In genomic region chr10:89290698-89291097, GRCm38 (mm10) we compare ENCODE assay signal across 22 mouse cellular contexts. TPM values are rescaled to one million over a fixed set of nuclear protein-coding genes. Genes with fewer than 3 reads are reported as not detected.
DNase-seq lines count a peak whose midpoint lies in the region; ATAC-seq and TF ChIP-seq lines count a peak whose summit lies in the region.
"Had no signal": no experiment of that assay in that cellular context is flagged by ENCODE, and none has a peak within 500 bp of the region (broad histone marks: within the 10 kb centered on the region; RNA-seq: fewer than 3 reads in every experiment).

No protein-coding gene starts in this region.

- no peak for ATAC-seq in forebrain, embryonic 14.5 days
- no peak for ATAC-seq in intestine, postnatal 0 days
- ATAC-seq in intestine, embryonic 15.5 days = no peak
- peak; percentile 84; the same call in 1 of the 2 replicates for ATAC-seq in midbrain, embryonic 16.5 days
- ATAC-seq in midbrain, embryonic 13.5 days = no peak
- ATAC-seq in neural tube, embryonic 15.5 days (ENCODE audit: low FRiP score) = peak; percentile 76
- ATAC-seq: CD4-positive, CD25-positive, alpha-beta regulatory T cell, adult 4 months; forebrain, embryonic 13.5 days had no signal

- H3K9me3 ChIP-seq in forebrain, embryonic 14.5 days (replicated peaks; ENCODE audit: control insufficient read depth, low read length) = no peaks in the 10 kb centered on the region
- H3K9me3 ChIP-seq in forebrain, embryonic 10.5 days = no peaks in the 10 kb centered on the region
- no peaks in the 10 kb centered on the region for H3K9me3 ChIP-seq in intestine, postnatal 0 days (ENCODE audit: control insufficient read depth)
- H3K9me3 ChIP-seq in intestine, embryonic 15.5 days = no peaks in the 10 kb centered on the region
- H3K9me3 ChIP-seq in midbrain, embryonic 16.5 days (replicated peaks; ENCODE audit: control insufficient read depth, low read length, poor library complexity, severe bottlenecking) = no peaks in the 10 kb centered on the region
- H3K9me3 ChIP-seq in midbrain, embryonic 13.5 days = no peaks in the 10 kb centered on the region
- no peaks in the 10 kb centered on the region for H3K9me3 ChIP-seq in neural tube, embryonic 15.5 days (replicated peaks)
- H3K9me3 ChIP-seq: forebrain, embryonic 13.5 days; G1E; limb, embryonic 13.5 days; liver, embryonic 13.5 days; stomach, embryonic 15.5 days had no signal

- TF ChIP-seq CTCF in intestine, postnatal 0 days (IDR thresholded peaks at IDR 0.05; ENCODE audit: low read depth) = peak; percentile 33; the same call in 1 of the 2 replicates

- peak; percentile 4 for DNase-seq in forebrain, embryonic 14.5 days (ENCODE audit: low spot score)
- DNase-seq in forebrain, embryonic 10.5 days (ENCODE audit: extremely low spot score, low spot score) = no peak
- DNase-seq in spleen, adult 18-20 months = no peak
- DNase-seq: adrenal gland, postnatal 25 days; cerebellum, adult 2 months; heart, postnatal 36 days; kidney, adult 2 months; kidney, postnatal 25 days; layer of hippocampus, adult 9-11 months; liver, embryonic 13.5 days; lung, embryonic 14.5 days; lung, postnatal 36 days had no signal

- 69% methylated on average over 6 of the region's 6 CpGs for WGBS in forebrain, embryonic 14.5 days
- 75% methylated on average over 6 of the region's 6 CpGs for WGBS in forebrain, embryonic 10.5 days
- 58% methylated on average over 6 of the region's 6 CpGs for WGBS in intestine, postnatal 0 days
- WGBS in intestine, embryonic 15.5 days = 65% methylated on average over 6 of the region's 6 CpGs
- 68% methylated on average over 6 of the region's 6 CpGs for WGBS in midbrain, embryonic 16.5 days
- WGBS in midbrain, embryonic 13.5 days = 75% methylated on average over 6 of the region's 6 CpGs
- 69% methylated on average over 6 of the region's 6 CpGs for WGBS in neural tube, embryonic 15.5 days

- H3K36me3 ChIP-seq in forebrain, embryonic 14.5 days (ENCODE audit: control insufficient read depth, insufficient read depth, low read length) = no peaks in the 10 kb centered on the region
- H3K36me3 ChIP-seq in forebrain, embryonic 10.5 days (replicated peaks) = no peaks in the 10 kb centered on the region
- H3K36me3 ChIP-seq in intestine, postnatal 0 days (ENCODE audit: control insufficient read depth, insufficient read depth) = no peaks in the 10 kb centered on the region
- H3K36me3 ChIP-seq in intestine, embryonic 15.5 days = no peaks in the 10 kb centered on the region
- H3K36me3 ChIP-seq in midbrain, embryonic 16.5 days (ENCODE audit: control insufficient read depth, insufficient read depth, low read length) = no peaks in the 10 kb centered on the region
- no peaks in the 10 kb centered on the region for H3K36me3 ChIP-seq in midbrain, embryonic 13.5 days
- H3K36me3 ChIP-seq in neural tube, embryonic 15.5 days = no peaks in the 10 kb centered on the region
- H3K36me3 ChIP-seq: G1E; limb, embryonic 13.5 days; liver, embryonic 13.5 days; stomach, embryonic 15.5 days had no signal

- H3K27ac ChIP-seq in forebrain, embryonic 14.5 days (ENCODE audit: low read depth, low read length) = no peak overlapping the region
- H3K27ac ChIP-seq in forebrain, embryonic 10.5 days = no peak overlapping the region
- no peak overlapping the region for H3K27ac ChIP-seq in intestine, postnatal 0 days (ENCODE audit: low read depth, low read length)
- no peak overlapping the region for H3K27ac ChIP-seq in intestine, embryonic 15.5 days
- H3K27ac ChIP-seq in midbrain, embryonic 16.5 days (ENCODE audit: low read length) = no peak overlapping the region
- no peak overlapping the region for H3K27ac ChIP-seq in midbrain, embryonic 13.5 days
- H3K27ac ChIP-seq in neural tube, embryonic 15.5 days (replicated peaks) = no peak overlapping the region
- H3K27ac ChIP-seq: forebrain, embryonic 13.5 days; limb, embryonic 13.5 days; liver, embryonic 13.5 days; stomach, embryonic 15.5 days had no signal

- no peak overlapping the region for H3K4me2 ChIP-seq in forebrain, embryonic 14.5 days (ENCODE audit: low read length)
- H3K4me2 ChIP-seq in intestine, postnatal 0 days (replicated peaks; ENCODE audit: low read depth) = no peak overlapping the region
- no peak overlapping the region for H3K4me2 ChIP-seq in intestine, embryonic 15.5 days (replicated peaks)
- no peak overlapping the region for H3K4me2 ChIP-seq in midbrain, embryonic 16.5 days (ENCODE audit: low read length)
- H3K4me2 ChIP-seq in midbrain, embryonic 13.5 days (replicated peaks) = no peak overlapping the region
- H3K4me2 ChIP-seq in neural tube, embryonic 15.5 days = no peak overlapping the region
- H3K4me2 ChIP-seq: forebrain, embryonic 13.5 days; limb, embryonic 13.5 days; liver, embryonic 13.5 days; lung, embryonic 14.5 days; stomach, embryonic 15.5 days had no signal

- no peaks in the 10 kb centered on the region for H3K4me1 ChIP-seq in forebrain, embryonic 14.5 days (ENCODE audit: control insufficient read depth, insufficient read depth, low read length)
- no peaks in the 10 kb centered on the region for H3K4me1 ChIP-seq in forebrain, embryonic 10.5 days
- H3K4me1 ChIP-seq in intestine, postnatal 0 days (replicated peaks; ENCODE audit: control insufficient read depth, insufficient read depth, low read length) = no peaks in the 10 kb centered on the region
- H3K4me1 ChIP-seq in intestine, embryonic 15.5 days (replicated peaks) = no peaks in the 10 kb centered on the region
- no peaks in the 10 kb centered on the region for H3K4me1 ChIP-seq in midbrain, embryonic 16.5 days (ENCODE audit: control insufficient read depth, insufficient read depth, low read length)
- H3K4me1 ChIP-seq in midbrain, embryonic 13.5 days (replicated peaks) = no peaks in the 10 kb centered on the region
- no peaks in the 10 kb centered on the region for H3K4me1 ChIP-seq in neural tube, embryonic 15.5 days
- H3K4me1 ChIP-seq: forebrain, embryonic 13.5 days; limb, embryonic 13.5 days; liver, embryonic 13.5 days; stomach, embryonic 15.5 days had no signal

- H3K4me3 ChIP-seq in forebrain, embryonic 14.5 days (ENCODE audit: low read depth, low read length) = no peak overlapping the region
- H3K4me3 ChIP-seq in forebrain, embryonic 10.5 days = no peak overlapping the region
- no peak overlapping the region for H3K4me3 ChIP-seq in intestine, postnatal 0 days (ENCODE audit: low read depth, low read length)
- no peak overlapping the region for H3K4me3 ChIP-seq in intestine, embryonic 15.5 days (replicated peaks)
- H3K4me3 ChIP-seq in midbrain, embryonic 16.5 days (ENCODE audit: low read depth, low read length) = no peak overlapping the region
- H3K4me3 ChIP-seq in midbrain, embryonic 13.5 days (replicated peaks) = no peak overlapping the region
- no peak overlapping the region for H3K4me3 ChIP-seq in neural tube, embryonic 15.5 days (replicated peaks)
- H3K4me3 ChIP-seq: forebrain, embryonic 13.5 days; limb, embryonic 13.5 days; liver, embryonic 13.5 days; stomach, embryonic 15.5 days had no signal

- H3K27me3 ChIP-seq in forebrain, embryonic 14.5 days (replicated peaks; ENCODE audit: control insufficient read depth, insufficient read depth, low read length) = no peaks in the 10 kb centered on the region
- no peaks in the 10 kb centered on the region for H3K27me3 ChIP-seq in forebrain, embryonic 10.5 days (ENCODE audit: poor library complexity, severe bottlenecking)
- H3K27me3 ChIP-seq in intestine, postnatal 0 days (replicated peaks; ENCODE audit: control insufficient read depth, insufficient read depth, low read length) = no peaks in the 10 kb centered on the region
- no peaks in the 10 kb centered on the region for H3K27me3 ChIP-seq in intestine, embryonic 15.5 days (replicated peaks)
- H3K27me3 ChIP-seq in midbrain, embryonic 16.5 days (ENCODE audit: control insufficient read depth, insufficient read depth, low read depth, low read length) = no peaks in the 10 kb centered on the region
- H3K27me3 ChIP-seq in midbrain, embryonic 13.5 days = no peaks in the 10 kb centered on the region
- no peaks in the 10 kb centered on the region for H3K27me3 ChIP-seq in neural tube, embryonic 15.5 days (replicated peaks)
- H3K27me3 ChIP-seq: forebrain, embryonic 13.5 days; limb, embryonic 13.5 days; liver, embryonic 13.5 days; stomach, embryonic 15.5 days had no signal

- H3K9ac ChIP-seq in forebrain, embryonic 14.5 days (ENCODE audit: low read length) = no peak overlapping the region
- no peak overlapping the region for H3K9ac ChIP-seq in intestine, postnatal 0 days (ENCODE audit: low read depth, low read length)
- no peak overlapping the region for H3K9ac ChIP-seq in intestine, embryonic 15.5 days
- no peak overlapping the region for H3K9ac ChIP-seq in midbrain, embryonic 16.5 days (ENCODE audit: low read depth, low read length)
- H3K9ac ChIP-seq in midbrain, embryonic 13.5 days (replicated peaks) = no peak overlapping the region
- H3K9ac ChIP-seq in neural tube, embryonic 15.5 days (replicated peaks) = no peak overlapping the region
- H3K9ac ChIP-seq: forebrain, embryonic 13.5 days; limb, embryonic 13.5 days; liver, embryonic 13.5 days; lung, embryonic 14.5 days; stomach, embryonic 15.5 days had no signal

RNA-seq across cellular contexts. Expression of gene Ano4, which starts 53.9 kb away (rescaled TPM):
- 4.7 and 5.9 TPM in 2 replicates for polyA plus RNA-seq in forebrain, embryonic 14.5 days (2014; fragmentation: Nextera tagmentation; extraction: Ambion mirVana)
- polyA plus RNA-seq in forebrain, embryonic 10.5 days (2016; fragmentation: Nextera tagmentation; extraction: Ambion mirVana) = 0.22 and 0.41 TPM in 2 replicates
- 0.13 TPM in 1 of 2 replicates, not detected in the other for polyA plus RNA-seq in intestine, postnatal 0 days (2015; fragmentation: Nextera tagmentation; extraction: Ambion mirVana)
- polyA plus RNA-seq in intestine, embryonic 15.5 days (2015; fragmentation: Nextera tagmentation; extraction: Ambion mirVana) = 0.47 and 0.48 TPM in 2 replicates
- polyA plus RNA-seq in midbrain, embryonic 16.5 days (2015; fragmentation: Nextera tagmentation; extraction: Ambion mirVana) = 7.7 and 7.9 TPM in 2 replicates
- polyA plus RNA-seq in midbrain, embryonic 13.5 days (2015; fragmentation: Nextera tagmentation; extraction: Ambion mirVana) = 5.4 and 6.4 TPM in 2 replicates
- 12.4 and 12.5 TPM in 2 replicates for polyA plus RNA-seq in neural tube, embryonic 15.5 days (2015; fragmentation: Nextera tagmentation; extraction: Ambion mirVana)
- polyA plus RNA-seq: CD4-positive, CD25-positive, alpha-beta regulatory T cell, adult 4 months; G1E had no signal

Comparison
In these comparisons a context has a peak if more than half of its experiments do, and no peak if none do; other contexts are left out.
1. ATAC-seq: peak in midbrain, embryonic 16.5 days (single experiment) and neural tube, embryonic 15.5 days (single experiment); none in forebrain, embryonic 14.5 days (single experiment), intestine, postnatal 0 days (single experiment), intestine, embryonic 15.5 days (single experiment) and midbrain, embryonic 13.5 days (single experiment).